Mouse (Mus musculus) bone marrow, adult 2 months (tissue): ENCODE data around the gene Cd8b1.

Experiments
- CTCF ChIP-seq: fragments of 200-500 bp; IDR thresholded peaks from 2 replicates; pipeline ENCODE4 v1.5.1; 2011; ENCODE audit warnings: low read length, control low read depth; ENCODE audit not compliant: control insufficient read depth, insufficient read depth
- POLR2A ChIP-seq: fragments of 200-500 bp; IDR thresholded peaks from 2 replicates; pipeline ENCODE4 v1.6.1; 2011; ENCODE audit warnings: low read depth, mild to moderate bottlenecking, control low read depth, low read length, borderline replicate concordance; ENCODE audit not compliant: control insufficient read depth

- TF ChIP-seq CTCF (no peak), POLR2A (no peak)
Measured at GRCm38 (mm10) chr6:71341179-71341578, 18.6 kb downstream of the Cd8b1 start.
